Mouse (Mus musculus) kidney, adult 2 months (tissue): ENCODE data around the gene Tex22. TPM values are rescaled to one million over a fixed set of nuclear protein-coding genes. Genes with fewer than 3 reads are reported as not detected.

ENCODE experiments used
- DNase-seq: peaks from one replicate; pipeline ENCODE4 v3.0.0; 2021
- H3K27ac ChIP-seq: fragments of 200-500 bp; 2 replicates; pipeline ENCODE4 v1.5.1; 2012; ENCODE audit warnings: low read depth, low read length, control low read depth, inconsistent platforms; ENCODE audit not compliant: insufficient read depth
- H3K27me3 ChIP-seq: fragments of 200-500 bp; replicated peaks from 2 replicates; pipeline ENCODE4 v1.6.1; 2012; ENCODE audit warnings: mild to moderate bottlenecking, moderate library complexity, low read length, inconsistent platforms; ENCODE audit not compliant: control insufficient read depth, insufficient read depth
- H3K36me3 ChIP-seq: fragments of 200-500 bp; 2 replicates; pipeline ENCODE4 v1.6.1; 2012; ENCODE audit warnings: mild to moderate bottlenecking, moderate library complexity, low read length, inconsistent platforms; ENCODE audit not compliant: control insufficient read depth, insufficient read depth
- H3K4me1 ChIP-seq: fragments of 200-500 bp; 2 replicates; pipeline ENCODE4 v1.6.1; 2011; ENCODE audit warnings: low read length; ENCODE audit not compliant: control insufficient read depth, insufficient read depth
- H3K4me3 ChIP-seq: fragments of 200-500 bp; 2 replicates; pipeline ENCODE4 v1.5.1; 2011; ENCODE audit warnings: mild to moderate bottlenecking, low read depth, low read length, control low read depth; ENCODE audit not compliant: insufficient read depth
- CTCF ChIP-seq: fragments of 200-500 bp; conservative IDR thresholded peaks from 2 replicates; pipeline ENCODE4 v1.5.1; 2011; ENCODE audit warnings: low read depth, mild to moderate bottlenecking, control low read depth, low read length, moderate library complexity, mixed read lengths; ENCODE audit not compliant: insufficient read depth, insufficient read length
- POLR2A ChIP-seq: fragments of 200-500 bp; IDR thresholded peaks from one replicate; pipeline ENCODE4 v1.6.1; 2011; ENCODE audit warnings: low read depth, low read length, control low read depth
- WGBS: fragments of 180-500 bp; shearing (Covaris S2); methylation state at CpG from one replicate; pipeline ENCODE4 v1.1.7; 2018; 5-methylcytosine and 5-hydroxymethylcytosine counted together
- polyA plus RNA-seq: library from polyadenylated mRNA; depleted of rRNA; stranded (reverse); fragments of >200 nt; gene quantifications from 2 replicates; pipeline ENCODE4 v1.2.3, GENCODE M21; 2012

The Tex22 gene
- polyA plus RNA-seq, 1 experiment = 0.16 TPM

- no peak for DNase-seq
- no peak overlapping the region for H3K27ac ChIP-seq
These were observed 42.9 kb upstream of the Tex22 start for GRCm38 (mm10) chr12:113031441-113031840.

DNA sequence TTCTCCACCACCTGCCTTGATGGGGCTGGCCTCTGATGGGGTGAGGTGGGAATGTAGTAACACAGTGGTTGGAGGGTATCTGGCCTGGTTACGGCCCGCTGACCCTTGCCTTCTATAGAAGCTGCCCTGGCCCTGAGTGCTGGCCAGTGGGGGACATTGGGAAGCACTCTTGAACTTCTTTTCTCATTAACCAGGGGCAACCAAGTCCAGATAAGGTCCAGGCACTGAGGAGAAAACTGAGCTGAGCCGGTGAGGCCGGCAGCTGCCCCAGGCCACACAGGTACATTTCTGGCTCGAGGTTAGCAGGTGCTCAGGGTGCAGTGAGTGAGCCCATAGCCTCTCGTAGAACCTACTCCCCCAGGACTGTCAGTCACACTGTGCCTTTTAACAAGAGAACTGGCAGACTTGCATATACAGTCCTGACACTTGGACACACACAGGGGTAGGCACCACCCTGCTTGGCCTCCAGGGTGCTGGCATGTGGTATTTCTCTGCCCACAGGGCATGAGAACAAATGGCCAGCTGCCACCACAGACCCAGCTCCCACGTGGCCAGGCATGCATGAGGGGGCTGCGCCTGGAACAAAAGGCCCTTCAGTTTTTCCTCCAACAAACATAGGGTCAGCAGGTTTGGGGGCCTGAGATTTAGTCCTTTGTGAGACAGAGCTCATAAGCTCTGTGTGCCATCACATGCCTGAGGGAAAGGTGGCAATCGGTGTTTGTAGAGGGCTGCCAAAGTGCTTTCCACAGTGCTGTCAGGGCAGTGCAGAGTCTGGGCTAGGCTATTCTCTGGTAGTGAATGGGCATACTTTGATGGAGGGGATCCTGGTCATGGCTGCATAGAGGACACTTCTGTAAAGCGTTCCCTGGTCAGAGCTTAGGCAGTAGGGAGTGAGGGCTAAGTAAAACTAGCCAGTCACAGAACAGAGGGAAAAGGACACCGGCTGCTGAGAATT is 41.7 kb upstream of the Tex22 start:
- 46% methylated on average over 11 of the region's 11 CpGs for WGBS
- peaks cover 22% of the 10 kb centered on the region for H3K4me1 ChIP-seq
- H3K27ac ChIP-seq = peak overlapping the region; percentile 30; the same call in 1 of the 2 replicates
- TF ChIP-seq CTCF (no peak; the same call in 1 of the 2 replicates), POLR2A (no peak)
- no peaks in the 10 kb centered on the region for H3K36me3 ChIP-seq
- H3K4me3 ChIP-seq = no peak overlapping the region
- DNase-seq = peak; percentile 75
- H3K27me3 ChIP-seq = no peaks in the 10 kb centered on the region

More at GRCm38 (mm10) chr12:113031441-113031840, 42.9 kb upstream of the Tex22 start:
- TF ChIP-seq POLR2A (no peak), CTCF (no peak)
- Histone ChIP-seq H3K36me3 (no peaks in the 10 kb centered on the region), H3K4me3 (no peak overlapping the region), H3K27me3 (no peaks in the 10 kb centered on the region), H3K4me1 (peaks cover 22% of the 10 kb centered on the region)
- WGBS = 62% methylated on average over 6 of the region's 6 CpGs

DNA sequence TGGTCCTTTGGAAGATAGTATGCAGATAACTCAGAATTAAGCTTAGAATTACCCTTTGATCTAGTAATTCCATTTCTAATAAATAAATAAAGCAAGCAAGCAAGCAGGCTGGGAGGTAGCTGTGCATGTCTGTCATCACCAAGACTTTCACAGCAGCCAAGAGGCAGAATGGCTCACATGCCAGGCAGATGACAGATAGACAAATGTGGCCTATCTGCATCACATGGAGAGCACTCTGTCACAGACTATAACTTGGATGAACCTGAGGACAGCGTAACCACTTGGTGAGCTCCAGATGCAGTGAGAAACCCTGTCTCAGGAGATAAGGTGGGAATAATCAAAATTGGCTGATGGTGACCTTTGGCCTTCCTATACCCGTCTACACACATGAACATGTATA is 39.2 kb upstream of the Tex22 start:
- DNase-seq = no peak
- 93% methylated on average over 2 of the region's 2 CpGs for WGBS
- no peaks in the 10 kb centered on the region for H3K36me3 ChIP-seq

GRCm38 (mm10) chr12:113036996-113037395 is 37.3 kb upstream of the Tex22 start:
- Histone ChIP-seq H3K4me1 (peaks cover 14% of the 10 kb centered on the region), H3K27me3 (no peaks in the 10 kb centered on the region), H3K27ac (no peak overlapping the region), H3K36me3 (no peaks in the 10 kb centered on the region), H3K4me3 (no peak overlapping the region)
- no peak for TF ChIP-seq POLR2A
- WGBS = 85% methylated on average over 4 of the region's 4 CpGs
- no peak for DNase-seq

More for the DNA sequence above, 39.2 kb upstream of the Tex22 start:
- TF ChIP-seq POLR2A = no peak
- no peak for TF ChIP-seq CTCF
- Histone ChIP-seq H3K27me3 (no peaks in the 10 kb centered on the region), H3K4me1 (peaks cover 22% of the 10 kb centered on the region), H3K4me3 (no peak overlapping the region), H3K27ac (no peak overlapping the region)

- H3K4me3 ChIP-seq = no peak overlapping the region
- H3K4me1 ChIP-seq = 0 out of 2 replicates have a peak, but pooled peaks cover under 1% of the 10 kb centered on the region
- TF ChIP-seq CTCF = no peak
- no peak for TF ChIP-seq POLR2A
- H3K27ac ChIP-seq = no peak overlapping the region
- no peak for DNase-seq
- WGBS = 86% methylated on average over 4 of the region's 4 CpGs
- no peaks in the 10 kb centered on the region for H3K27me3 ChIP-seq
- H3K36me3 ChIP-seq = no peaks in the 10 kb centered on the region
These were observed 35.9 kb upstream of the Tex22 start for GRCm38 (mm10) chr12:113038414-113038813.

DNA sequence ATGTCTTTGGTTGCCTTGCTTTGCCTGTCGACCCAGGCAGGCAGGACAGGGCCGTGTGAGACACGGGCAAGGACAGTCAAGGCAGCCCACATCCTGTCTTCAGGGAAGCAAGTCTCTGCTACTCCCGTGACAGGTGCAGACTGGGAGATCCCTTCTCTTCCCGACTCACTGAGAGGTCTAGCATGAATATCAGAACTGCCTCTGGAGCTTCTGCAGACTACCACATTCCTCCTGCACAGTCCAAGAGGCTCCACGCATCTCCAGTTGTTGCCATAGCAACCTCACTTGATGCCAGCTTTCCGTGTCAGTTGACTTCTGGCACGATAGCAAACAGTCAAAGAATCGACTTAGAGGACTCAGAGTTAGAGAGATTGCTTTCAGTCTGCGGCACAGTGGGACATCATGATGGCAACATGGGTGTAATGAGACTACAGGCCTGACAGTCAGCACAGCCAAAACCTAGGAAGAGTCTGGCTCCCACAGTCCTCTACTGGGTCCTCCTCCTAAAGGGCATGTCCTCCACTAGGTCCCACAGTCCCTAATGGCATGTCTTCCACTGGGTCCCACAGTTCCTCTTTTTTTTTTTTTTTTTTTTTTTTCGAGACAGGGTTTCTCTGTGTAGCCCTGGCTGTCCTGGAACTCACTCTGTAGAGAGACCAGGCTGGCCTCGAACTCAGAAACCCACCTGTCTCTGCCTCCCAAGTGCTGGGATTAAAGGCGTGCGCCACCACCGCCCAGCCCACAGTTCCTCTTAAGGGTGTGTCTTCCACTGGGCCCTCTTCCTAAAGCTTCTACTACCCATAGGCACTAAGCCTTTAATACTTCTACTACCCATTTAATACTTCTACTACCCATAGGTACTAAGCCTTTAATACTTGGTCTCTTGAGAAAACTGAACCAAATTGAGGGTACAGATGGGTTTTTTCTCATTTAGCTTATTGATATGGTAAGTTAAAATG is 32.5 kb upstream of the Tex22 start:
- WGBS = 57% methylated on average over 15 of the region's 15 CpGs
- H3K4me3 ChIP-seq = no peak overlapping the region
- no peaks in the 10 kb centered on the region for H3K36me3 ChIP-seq
- H3K4me1 ChIP-seq = no peaks in the 10 kb centered on the region
- DNase-seq = peak; percentile 52
- TF ChIP-seq POLR2A (no peak), CTCF (no peak)
- H3K27me3 ChIP-seq = no peaks in the 10 kb centered on the region
- H3K27ac ChIP-seq = no peak overlapping the region
